Mouse (Mus musculus): ENCODE results near the gene Mbd4. TPM values are rescaled to one million over a fixed set of nuclear protein-coding genes. Genes with fewer than 3 reads are reported as not detected.

The Mbd4 gene
- total RNA-seq, 2 experiments from 2014 or later, result 5.0 to 6.8 TPM

GRCm38 (mm10) chr6:115808488-115809231, 44.5 kb downstream of the Mbd4 start, which contains the start of gene Rpl32:
TSS of gene Rpl32 (minus strand) at chr6:115808747.
- DNase-seq, result peak; percentile 86 to 87

DNA sequence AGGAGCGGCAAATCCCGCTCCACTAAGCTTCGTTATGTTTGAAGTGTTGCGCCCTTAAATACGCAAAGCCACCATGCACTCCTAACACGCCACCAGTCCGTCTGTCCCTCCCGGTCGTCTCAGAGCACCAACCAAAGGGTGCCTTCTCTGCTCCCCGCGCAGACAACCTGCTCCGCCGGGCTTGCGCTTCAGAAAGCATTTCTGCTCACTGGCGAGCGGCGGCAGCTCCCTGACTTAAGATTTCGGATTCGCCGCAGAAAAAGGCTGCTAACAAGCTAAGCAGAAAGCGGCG, 45.0 kb downstream of the Mbd4 start:
- DNase-seq, result no peak

GRCm38 (mm10) chr6:115807464-115808195, 45.5 kb downstream of the Mbd4 start:
- no peak for DNase-seq

DNA sequence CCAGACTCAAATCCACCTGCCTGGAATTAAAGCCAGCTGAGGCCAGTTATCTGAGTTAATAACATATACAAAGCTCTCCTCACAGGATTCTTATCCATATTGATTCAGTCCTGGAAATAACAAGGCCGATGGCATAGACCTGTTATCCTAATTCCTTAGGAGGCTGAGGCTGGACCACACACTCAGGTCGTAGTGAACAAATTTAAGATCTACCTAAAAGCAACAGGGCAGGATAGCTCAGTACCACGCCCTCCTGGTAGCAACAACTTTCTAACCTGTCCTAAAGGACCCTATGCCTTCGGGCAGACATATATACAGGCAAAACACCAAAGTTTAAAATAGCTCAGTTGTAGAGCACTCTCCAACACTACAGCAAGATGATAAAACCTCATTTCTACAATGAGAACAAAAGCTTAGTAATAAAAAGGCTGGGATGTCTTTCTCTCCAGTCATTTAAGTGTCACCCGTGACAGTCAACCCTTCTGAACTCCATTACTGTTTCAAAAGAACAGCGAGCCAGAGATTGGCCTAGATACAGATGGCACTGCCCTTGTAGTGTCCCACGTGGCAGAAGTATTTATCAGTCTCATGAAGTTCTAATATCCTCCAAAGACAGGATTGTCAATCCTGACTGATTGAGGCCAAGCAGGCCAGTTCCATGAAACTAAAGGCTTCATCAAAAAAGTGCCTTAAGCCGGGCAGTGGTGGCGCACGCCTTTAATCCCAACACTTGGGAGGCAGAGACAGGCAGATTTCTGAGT, 48.6 kb downstream of the Mbd4 start:
- no peak for DNase-seq

DNA sequence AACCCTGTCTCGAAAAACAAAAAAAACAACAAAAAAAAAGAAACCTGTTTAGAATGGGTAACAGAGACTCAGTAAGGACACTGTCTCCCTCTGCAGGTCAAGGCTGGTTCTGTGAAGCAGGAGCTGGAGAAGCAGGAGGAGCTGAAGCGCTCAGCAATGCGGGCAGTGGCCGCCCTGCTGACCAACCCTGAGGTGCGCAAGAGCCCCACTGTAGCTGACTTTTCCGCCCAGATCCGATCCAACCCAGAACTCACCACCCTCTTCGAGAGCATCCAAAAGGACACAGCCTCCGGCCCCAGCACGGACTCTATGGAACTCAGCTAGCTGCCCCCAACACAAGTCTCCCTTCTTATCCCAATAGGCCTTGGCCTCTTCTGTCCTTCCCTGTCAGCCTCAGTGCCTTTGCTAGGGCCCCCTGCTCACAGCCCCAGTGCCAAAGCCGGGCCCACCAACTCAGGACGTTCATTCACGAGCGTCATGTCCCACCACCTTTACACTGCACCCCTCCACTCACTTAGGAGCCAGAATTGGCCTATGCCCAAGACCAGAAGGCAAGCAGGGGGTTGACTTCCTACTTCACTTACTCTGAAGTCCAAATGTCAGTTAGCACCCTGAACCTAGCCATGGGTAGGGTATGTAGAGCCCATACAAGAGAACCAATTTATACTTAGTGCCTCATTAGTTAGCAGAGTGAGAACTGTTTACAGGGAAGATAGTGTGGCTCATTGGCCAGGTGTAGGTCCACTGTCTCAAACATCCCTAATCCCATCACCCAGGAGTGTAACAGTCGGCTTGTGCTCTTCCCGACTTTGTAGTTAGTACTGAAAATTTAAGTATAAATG, 49.4 kb downstream of the Mbd4 start:
- DNase-seq, result peak; percentile 60 to 68

DNA sequence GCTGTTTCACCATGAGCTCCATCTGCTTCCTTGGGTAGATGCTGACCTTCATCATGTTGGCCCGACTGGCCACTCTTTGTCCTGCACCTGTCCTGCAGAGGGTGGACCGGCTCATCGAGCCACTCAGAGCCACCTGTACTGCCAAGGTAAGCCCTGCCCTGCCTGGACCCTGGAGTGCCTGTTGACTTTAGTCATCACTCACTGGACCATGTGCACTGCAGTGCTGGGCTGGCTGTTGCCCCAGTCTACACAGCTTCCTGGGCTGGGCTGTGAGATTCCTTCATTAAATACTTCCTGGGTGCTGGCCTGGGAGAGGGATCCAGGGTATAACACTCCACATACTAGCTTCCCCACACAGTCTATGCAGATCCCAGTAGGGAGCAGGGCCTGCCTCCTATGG, 51.4 kb downstream of the Mbd4 start:
- DNase-seq, result no peak

DNA sequence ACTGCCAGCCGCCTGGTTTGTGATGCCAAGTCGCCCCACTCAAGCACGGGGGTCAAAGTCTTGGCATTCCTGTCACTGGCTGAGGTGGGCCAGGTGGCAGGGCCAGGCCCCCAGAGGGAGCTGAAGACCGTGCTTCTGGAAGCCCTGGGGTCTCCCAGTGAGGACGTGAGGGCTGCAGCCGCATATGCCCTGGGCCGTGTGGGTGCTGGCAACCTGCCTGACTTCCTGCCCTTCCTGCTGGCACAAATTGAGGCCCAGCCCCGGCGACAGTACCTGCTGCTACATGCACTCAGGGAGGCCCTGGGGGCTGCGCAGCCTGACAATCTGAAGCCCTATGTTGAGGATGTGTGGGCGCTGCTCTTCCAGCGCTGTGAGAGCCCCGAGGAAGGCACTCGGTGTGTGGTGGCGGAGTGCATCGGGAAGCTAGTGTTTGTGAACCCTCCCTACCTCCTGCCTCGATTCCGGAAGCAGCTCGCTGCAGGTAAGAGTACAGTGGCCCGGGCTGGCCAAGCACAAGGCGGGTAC, 60.4 kb downstream of the Mbd4 start:
- DNase-seq, result no peak

DNA sequence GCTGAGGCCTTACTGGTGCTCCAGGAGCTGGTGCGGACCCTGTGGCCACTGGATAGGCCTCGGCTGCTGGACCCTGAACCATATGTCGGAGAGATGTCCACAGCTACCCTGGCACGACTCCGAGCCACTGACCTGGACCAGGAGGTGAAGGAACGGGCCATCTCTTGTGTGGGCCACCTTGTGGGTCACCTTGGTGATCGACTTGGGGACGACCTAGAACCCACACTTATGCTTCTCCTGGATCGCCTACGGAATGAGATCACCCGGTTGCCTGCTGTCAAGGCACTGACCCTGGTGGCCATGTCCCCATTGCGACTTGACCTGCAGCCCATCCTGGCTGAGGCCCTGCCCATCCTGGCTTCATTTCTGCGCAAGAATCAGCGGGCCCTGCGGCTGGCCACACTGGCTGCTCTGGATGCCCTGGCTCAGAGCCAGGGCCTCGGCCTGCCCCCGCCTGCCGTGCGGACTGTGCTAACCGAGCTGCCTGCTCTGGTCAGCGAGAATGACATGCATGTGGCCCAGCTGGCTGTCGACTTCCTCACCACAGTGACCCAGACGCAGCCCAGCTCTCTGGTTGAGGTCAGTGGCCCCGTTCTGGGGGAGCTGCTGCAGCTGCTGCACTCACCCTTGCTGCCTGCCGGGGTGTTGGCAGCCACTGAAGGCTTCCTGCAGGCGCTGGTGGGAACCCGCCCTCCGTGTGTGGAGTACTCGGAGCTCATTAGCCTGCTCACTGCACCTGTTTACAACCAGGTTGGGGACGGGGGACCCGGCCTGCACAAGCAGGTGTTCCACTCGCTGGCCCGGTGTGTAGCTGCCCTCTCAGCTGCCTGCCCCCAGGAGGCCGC, 61.1 kb downstream of the Mbd4 start:
- DNase-seq, result no peak

DNA sequence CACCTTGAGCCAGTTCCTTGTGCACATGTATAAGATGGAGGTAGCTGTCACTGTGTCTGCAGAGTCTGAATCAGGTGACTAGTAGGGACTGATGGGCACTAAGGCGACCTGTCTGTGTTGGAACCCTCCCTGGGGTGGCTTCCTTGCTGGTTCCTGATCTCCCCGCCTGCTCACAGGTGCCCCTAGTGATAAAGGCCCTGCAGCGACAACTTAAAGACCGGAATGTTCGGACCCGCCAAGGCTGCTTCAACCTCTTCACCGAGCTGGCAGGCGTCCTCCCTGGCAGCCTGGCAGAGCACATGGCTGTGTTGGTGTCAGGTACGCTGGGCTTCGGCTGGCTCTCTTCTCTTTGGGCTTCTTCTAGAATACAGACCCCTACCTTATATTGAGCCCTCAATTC, 62.2 kb downstream of the Mbd4 start:
- DNase-seq, result no peak

Other genes with a start within 250 kb of the Mbd4 start
- 10 to 100 TPM; 85.9 to 99.4 TPM for gene Raf1, start 176.7 kb downstream of the Mbd4 start, total RNA-seq (2021)
- under 1 TPM; 0.40 to 0.71 TPM for gene Tmem40, start 91.0 kb downstream of the Mbd4 start, total RNA-seq (2021)
- 1 to 10 TPM; 3.1 to 3.2 TPM for gene Cand2, start 78.8 kb downstream of the Mbd4 start, total RNA-seq (2021)
- 100 to 1,000 TPM; 464 to 470 TPM for gene Rpl32, start 44.6 kb downstream of the Mbd4 start, total RNA-seq (2021)
- 1 to 10 TPM; 4.0 to 4.7 TPM for gene Efcab12, start 15.0 kb downstream of the Mbd4 start, total RNA-seq (2021)
- 10 to 100 TPM; 31.6 to 35.3 TPM for gene Ift122, start 99 bp upstream of the Mbd4 start, total RNA-seq (2021)
- under 1 TPM; 0.52 to 0.83 TPM for gene Rho, start 78.4 kb upstream of the Mbd4 start, total RNA-seq (2021)
- gene H1foo, start 91.6 kb upstream of the Mbd4 start, total RNA-seq (2021), result not detected
- 10 to 100 TPM; 19.6 to 22.9 TPM for gene Plxnd1, start 141.6 kb upstream of the Mbd4 start, total RNA-seq (2021)

Measured in layer of hippocampus, postnatal 36 days (tissue).